Mouse (Mus musculus) heart, postnatal 0 days (tissue): Measurements from ENCODE around the gene Acss3.

Experiments
- CTCF ChIP-seq: IDR thresholded peaks from 2 replicates; pipeline ENCODE4 v1.5.1; 2016; ENCODE audit warnings: antibody characterized with exemption, control low read depth, low read depth
- EP300 ChIP-seq: IDR thresholded peaks from 2 replicates; pipeline ENCODE4 v1.6.1; 2016; ENCODE audit warnings: antibody characterized with exemption, low read depth

GRCm38 (mm10) chr10:107122744-107123528 is 532 bp downstream of the Acss3 start:
- TF ChIP-seq CTCF: no peak
- TF ChIP-seq EP300: no peak
